Mouse (Mus musculus) leukemia stem cell, adult 10-12 weeks (primary cell): ENCODE data around the gene Stk39. TPM values are rescaled to one million over a fixed set of nuclear protein-coding genes. Genes with fewer than 3 reads are reported as not detected.

ENCODE experiments used
- polyA plus RNA-seq: library from polyadenylated mRNA; stranded (reverse); fragments of >175 nt; gene quantifications from 2 replicates; pipeline ENCODE4 v1.2.3, GENCODE M21; 2012; ENCODE audit warnings: low replicate concordance

Gene Stk39
- polyA plus RNA-seq: 6.5 and 7.3 TPM in 2 replicates

DNA sequence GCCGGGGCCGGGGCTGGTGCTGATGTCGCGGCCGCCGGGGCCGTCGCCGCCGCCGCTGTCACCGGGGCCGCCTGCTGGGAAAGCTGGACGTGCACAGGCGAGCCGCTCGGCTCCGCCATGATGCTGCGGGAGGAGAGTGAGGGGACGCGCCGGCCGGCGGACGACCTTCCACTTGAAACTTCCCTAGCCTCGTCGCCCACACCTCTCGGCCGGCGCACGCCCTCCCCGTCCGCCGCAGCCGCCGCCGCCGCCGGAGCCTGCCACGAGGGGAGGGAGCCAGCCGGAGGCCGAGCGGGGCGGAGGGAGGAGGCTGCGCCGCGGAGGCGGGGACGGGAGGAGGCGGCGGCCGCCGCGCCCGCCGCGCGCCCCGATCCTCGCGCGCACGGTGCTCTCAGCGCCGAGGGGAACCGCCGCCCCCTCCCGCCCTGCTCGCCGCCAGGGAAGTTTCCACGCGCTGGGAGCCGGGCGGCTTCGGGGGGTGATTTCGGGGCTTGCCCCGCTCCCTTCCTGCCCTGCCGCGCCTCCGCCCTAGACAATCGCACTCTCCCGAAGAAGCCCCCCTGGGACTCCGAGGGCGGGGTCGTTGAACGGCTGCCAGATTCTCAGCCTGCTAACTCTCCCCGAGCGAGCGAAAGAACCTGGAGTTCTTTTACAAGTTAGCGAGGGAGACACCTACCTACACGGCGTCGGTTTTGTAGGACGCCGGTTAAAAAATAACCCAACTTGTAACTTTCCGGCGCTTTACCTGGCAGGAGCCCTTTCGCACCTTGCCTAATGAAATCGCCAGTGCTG, at the start of gene Stk39:
Gene Stk39 (minus strand): TSS at position 510 of the 792 bp plus-strand sequence.

Other genes starting within 250 kb of the Stk39 start
- gene 4933409G03Rik, start 110.1 kb upstream of the Stk39 start, polyA plus RNA-seq: not detected in 2 replicates
- gene 4932414N04Rik, start 184.2 kb upstream of the Stk39 start, polyA plus RNA-seq: not detected in 2 replicates